Mouse (Mus musculus): ENCODE data around the gene Crcp. TPM values are rescaled to one million over a fixed set of nuclear protein-coding genes. Genes with fewer than 3 reads are reported as not detected.

Gene Crcp
- polyA plus RNA-seq, 1 experiment from 2014 or later = 61.3 TPM

- no peaks in the 10 kb centered on the region for H3K9me3 ChIP-seq
- 64% methylated on average over 6 of the region's 6 CpGs for WGBS
- H3K27ac ChIP-seq = no peak overlapping the region
- peaks cover 4% of the 10 kb centered on the region; the same call in 1 of the 2 replicates for H3K4me1 ChIP-seq (replicated peaks)
- no peaks in the 10 kb centered on the region for H3K27me3 ChIP-seq (ENCODE audit: insufficient read depth, poor library complexity, severe bottlenecking)
- peaks cover 87% of the 10 kb centered on the region for H3K36me3 ChIP-seq
- DNase-seq (ENCODE audit: low spot score) = no peak
- H3K4me3 ChIP-seq = no peak overlapping the region
These were observed 21.3 kb downstream of the Crcp start for GRCm38 (mm10) chr5:130050416-130050815.

- WGBS = 84% methylated on average over 15 of the region's 15 CpGs
- DNase-seq (ENCODE audit: low spot score) = no peak
- Histone ChIP-seq H3K9me3 (no peaks in the 10 kb centered on the region), H3K36me3 (peaks cover 84% of the 10 kb centered on the region), H3K4me1 (replicated peaks) (peaks cover 4% of the 10 kb centered on the region; the same call in 1 of the 2 replicates), H3K27ac (no peak overlapping the region), H3K27me3 (ENCODE audit: insufficient read depth, poor library complexity, severe bottlenecking) (no peaks in the 10 kb centered on the region), H3K4me3 (no peak overlapping the region)
These were observed 22.2 kb downstream of the Crcp start for GRCm38 (mm10) chr5:130051073-130051860.

GRCm38 (mm10) chr5:130052510-130052909 is 23.4 kb downstream of the Crcp start:
- Histone ChIP-seq H3K27ac (no peak overlapping the region), H3K36me3 (peaks cover 72% of the 10 kb centered on the region), H3K9me3 (no peaks in the 10 kb centered on the region), H3K4me1 (replicated peaks) (peaks cover 4% of the 10 kb centered on the region; the same call in 1 of the 2 replicates), H3K27me3 (ENCODE audit: insufficient read depth, poor library complexity, severe bottlenecking) (no peaks in the 10 kb centered on the region), H3K4me3 (no peak overlapping the region)
- 79% methylated on average over 5 of the region's 5 CpGs for WGBS
- no peak for DNase-seq (ENCODE audit: low spot score)

- no peak overlapping the region for H3K4me3 ChIP-seq
- 90% methylated on average over 6 of the region's 6 CpGs for WGBS
- no peaks in the 10 kb centered on the region for H3K9me3 ChIP-seq
- no peak for DNase-seq (ENCODE audit: low spot score)
- peaks cover 73% of the 10 kb centered on the region for H3K36me3 ChIP-seq
- H3K27ac ChIP-seq = no peak overlapping the region
- no peaks in the 10 kb centered on the region for H3K27me3 ChIP-seq (ENCODE audit: insufficient read depth, poor library complexity, severe bottlenecking)
- peaks cover 4% of the 10 kb centered on the region; the same call in 1 of the 2 replicates for H3K4me1 ChIP-seq (replicated peaks)
These were observed 23.9 kb downstream of the Crcp start for GRCm38 (mm10) chr5:130052955-130053354.

GRCm38 (mm10) chr5:130055688-130056087 is 26.6 kb downstream of the Crcp start:
- 93% methylated on average over 4 of the region's 4 CpGs for WGBS
- H3K27me3 ChIP-seq (ENCODE audit: insufficient read depth, poor library complexity, severe bottlenecking) = no peaks in the 10 kb centered on the region
- no peak overlapping the region for H3K4me3 ChIP-seq
- H3K4me1 ChIP-seq (replicated peaks) = 0 out of 2 replicates have a peak, but pooled peaks cover 5% of the 10 kb centered on the region
- no peak for DNase-seq (ENCODE audit: low spot score)
- H3K27ac ChIP-seq = no peak overlapping the region
- H3K9me3 ChIP-seq = no peaks in the 10 kb centered on the region
- peaks cover 74% of the 10 kb centered on the region for H3K36me3 ChIP-seq

- Histone ChIP-seq H3K27me3 (ENCODE audit: insufficient read depth, poor library complexity, severe bottlenecking) (no peaks in the 10 kb centered on the region), H3K9me3 (no peaks in the 10 kb centered on the region), H3K4me1 (replicated peaks) (0 out of 2 replicates have a peak, but pooled peaks cover 5% of the 10 kb centered on the region), H3K27ac (no peak overlapping the region), H3K4me3 (no peak overlapping the region), H3K36me3 (peaks cover 72% of the 10 kb centered on the region)
- DNase-seq (ENCODE audit: low spot score) = no peak
- WGBS = 96% methylated on average over 2 of the region's 2 CpGs
These were observed 27.2 kb downstream of the Crcp start for GRCm38 (mm10) chr5:130056303-130056702.

GRCm38 (mm10) chr5:130059413-130060328 is 30.6 kb downstream of the Crcp start:
- Histone ChIP-seq H3K9me3 (no peaks in the 10 kb centered on the region), H3K27ac (peak overlapping the region; percentile 23; the same call in 1 of the 2 replicates), H3K4me3 (no peak overlapping the region), H3K36me3 (peaks cover 56% of the 10 kb centered on the region), H3K27me3 (ENCODE audit: insufficient read depth, poor library complexity, severe bottlenecking) (no peaks in the 10 kb centered on the region), H3K4me1 (replicated peaks) (0 out of 2 replicates have a peak, but pooled peaks cover 5% of the 10 kb centered on the region)
- WGBS = 74% methylated on average over 12 of the region's 12 CpGs
- DNase-seq (ENCODE audit: low spot score) = peak; percentile 37

GRCm38 (mm10) chr5:130060329-130060665 is 31.2 kb downstream of the Crcp start:
- no peaks in the 10 kb centered on the region for H3K9me3 ChIP-seq
- 91% methylated on average over 4 of the region's 4 CpGs for WGBS
- H3K36me3 ChIP-seq = peaks cover 53% of the 10 kb centered on the region
- H3K4me1 ChIP-seq (replicated peaks) = 0 out of 2 replicates have a peak, but pooled peaks cover 5% of the 10 kb centered on the region
- DNase-seq (ENCODE audit: low spot score) = no peak
- no peak overlapping the region for H3K27ac ChIP-seq
- H3K4me3 ChIP-seq = no peak overlapping the region
- H3K27me3 ChIP-seq (ENCODE audit: insufficient read depth, poor library complexity, severe bottlenecking) = no peaks in the 10 kb centered on the region

GRCm38 (mm10) chr5:130062096-130062495 is 33.0 kb downstream of the Crcp start:
- no peak for DNase-seq (ENCODE audit: low spot score)
- Histone ChIP-seq H3K27ac (no peak overlapping the region), H3K27me3 (ENCODE audit: insufficient read depth, poor library complexity, severe bottlenecking) (no peaks in the 10 kb centered on the region), H3K36me3 (peaks cover 46% of the 10 kb centered on the region), H3K9me3 (peaks cover 3% of the 10 kb centered on the region; the same call in 1 of the 2 replicates), H3K4me1 (replicated peaks) (0 out of 2 replicates have a peak, but pooled peaks cover 5% of the 10 kb centered on the region), H3K4me3 (no peak overlapping the region)
- 78% methylated on average over 2 of the region's 2 CpGs for WGBS

GRCm38 (mm10) chr5:130063760-130064159 is 34.7 kb downstream of the Crcp start:
- Histone ChIP-seq H3K27me3 (ENCODE audit: insufficient read depth, poor library complexity, severe bottlenecking) (no peaks in the 10 kb centered on the region), H3K27ac (no peak overlapping the region), H3K36me3 (peaks cover 35% of the 10 kb centered on the region), H3K4me1 (replicated peaks) (0 out of 2 replicates have a peak, but pooled peaks cover 5% of the 10 kb centered on the region), H3K9me3 (peaks cover 3% of the 10 kb centered on the region; the same call in 1 of the 2 replicates), H3K4me3 (no peak overlapping the region)
- WGBS = 85% methylated on average over 2 of the region's 2 CpGs
- DNase-seq (ENCODE audit: low spot score) = no peak

- H3K4me3 ChIP-seq = no peak overlapping the region
- H3K36me3 ChIP-seq = peaks cover 18% of the 10 kb centered on the region
- H3K4me1 ChIP-seq (replicated peaks) = no peaks in the 10 kb centered on the region
- H3K9me3 ChIP-seq = peaks cover 3% of the 10 kb centered on the region; the same call in 1 of the 2 replicates
- no peak for DNase-seq (ENCODE audit: low spot score)
- H3K27ac ChIP-seq = no peak overlapping the region
- H3K27me3 ChIP-seq (ENCODE audit: insufficient read depth, poor library complexity, severe bottlenecking) = no peaks in the 10 kb centered on the region
- 93% methylated on average over 1 of the region's 1 CpGs for WGBS
These were observed 36.5 kb downstream of the Crcp start for GRCm38 (mm10) chr5:130065579-130065978.

- Histone ChIP-seq H3K4me1 (replicated peaks) (no peaks in the 10 kb centered on the region), H3K9me3 (peaks cover 3% of the 10 kb centered on the region; the same call in 1 of the 2 replicates), H3K36me3 (no peaks in the 10 kb centered on the region), H3K27ac (no peak overlapping the region), H3K27me3 (ENCODE audit: insufficient read depth, poor library complexity, severe bottlenecking) (no peaks in the 10 kb centered on the region), H3K4me3 (no peak overlapping the region)
- no peak for DNase-seq (ENCODE audit: low spot score)
- 83% methylated on average over 3 of the region's 3 CpGs for WGBS
These were observed 38.8 kb downstream of the Crcp start for GRCm38 (mm10) chr5:130067841-130068264.

Measured in hindbrain, embryonic 10.5 days (tissue).